Mouse (Mus musculus) embryo, embryonic 10.5 days (tissue): ENCODE data around the gene Taf10.

Experiments
- DNase-seq: peaks from one replicate; pipeline ENCODE4 v3.0.0-alpha.2; 2015; ENCODE audit warnings: low spot score

Gene Taf10

GRCm38 (mm10) chr7:105721916-105722315, 22.2 kb downstream of the Taf10 start:
- DNase-seq: no peak

GRCm38 (mm10) chr7:105715366-105715765, 28.8 kb downstream of the Taf10 start:
- DNase-seq: no peak

GRCm38 (mm10) chr7:105708733-105709132, 35.4 kb downstream of the Taf10 start:
- DNase-seq: no peak

- no peak for DNase-seq
These were observed 40.3 kb downstream of the Taf10 start for GRCm38 (mm10) chr7:105703816-105704215.

GRCm38 (mm10) chr7:105703184-105703583, 41.0 kb downstream of the Taf10 start:
- no peak for DNase-seq

- no peak for DNase-seq
These were observed 53.3 kb downstream of the Taf10 start for GRCm38 (mm10) chr7:105690875-105691274.
